Mouse (Mus musculus) liver, adult (tissue): Measurements from ENCODE around the gene Gabrb1.

Experiments
- GATA4 ChIP-seq: IDR thresholded peaks from 2 replicates; pipeline ENCODE4 v1.6.1; 2014; ENCODE audit warnings: mild to moderate bottlenecking, low read length; ENCODE audit not compliant: insufficient replicate concordance

Gabrb1 gene

GRCm38 (mm10) chr5:71951398-71951797 is 293.5 kb downstream of the Gabrb1 start:
- no peak for TF ChIP-seq GATA4

GRCm38 (mm10) chr5:71955070-71955685 is 297.3 kb downstream of the Gabrb1 start:
- no peak for TF ChIP-seq GATA4

GRCm38 (mm10) chr5:71964876-71965432 is 307.0 kb downstream of the Gabrb1 start:
- no peak for TF ChIP-seq GATA4

- TF ChIP-seq GATA4: no peak
Observed at GRCm38 (mm10) chr5:71965529-71965928, 307.6 kb downstream of the Gabrb1 start.

- TF ChIP-seq GATA4: no peak
Observed at GRCm38 (mm10) chr5:71970140-71970800, 312.4 kb downstream of the Gabrb1 start.

GRCm38 (mm10) chr5:71972831-71973230 is 314.9 kb downstream of the Gabrb1 start:
- TF ChIP-seq GATA4: no peak

GRCm38 (mm10) chr5:71976133-71976532 is 318.2 kb downstream of the Gabrb1 start:
- no peak for TF ChIP-seq GATA4

GRCm38 (mm10) chr5:71976571-71977061 is 318.7 kb downstream of the Gabrb1 start:
- no peak for TF ChIP-seq GATA4

GRCm38 (mm10) chr5:71986561-71986960 is 328.6 kb downstream of the Gabrb1 start:
- no peak for TF ChIP-seq GATA4

GRCm38 (mm10) chr5:71986983-71987398 is 329.1 kb downstream of the Gabrb1 start:
- no peak for TF ChIP-seq GATA4

- no peak for TF ChIP-seq GATA4
Observed at GRCm38 (mm10) chr5:71999466-71999865, 341.6 kb downstream of the Gabrb1 start.

GRCm38 (mm10) chr5:72003811-72004435 is 346.0 kb downstream of the Gabrb1 start:
- TF ChIP-seq GATA4: no peak

GRCm38 (mm10) chr5:72036954-72037353 is 379.0 kb downstream of the Gabrb1 start:
- TF ChIP-seq GATA4: no peak

GRCm38 (mm10) chr5:72043226-72044151 is 385.6 kb downstream of the Gabrb1 start:
- no peak for TF ChIP-seq GATA4

- TF ChIP-seq GATA4: no peak
Observed at GRCm38 (mm10) chr5:72046261-72046660, 388.3 kb downstream of the Gabrb1 start.

- TF ChIP-seq GATA4: no peak
Observed at GRCm38 (mm10) chr5:72064079-72064478, 406.2 kb downstream of the Gabrb1 start.
